Mouse (Mus musculus): ENCODE data around the gene Ano2.

DNA sequence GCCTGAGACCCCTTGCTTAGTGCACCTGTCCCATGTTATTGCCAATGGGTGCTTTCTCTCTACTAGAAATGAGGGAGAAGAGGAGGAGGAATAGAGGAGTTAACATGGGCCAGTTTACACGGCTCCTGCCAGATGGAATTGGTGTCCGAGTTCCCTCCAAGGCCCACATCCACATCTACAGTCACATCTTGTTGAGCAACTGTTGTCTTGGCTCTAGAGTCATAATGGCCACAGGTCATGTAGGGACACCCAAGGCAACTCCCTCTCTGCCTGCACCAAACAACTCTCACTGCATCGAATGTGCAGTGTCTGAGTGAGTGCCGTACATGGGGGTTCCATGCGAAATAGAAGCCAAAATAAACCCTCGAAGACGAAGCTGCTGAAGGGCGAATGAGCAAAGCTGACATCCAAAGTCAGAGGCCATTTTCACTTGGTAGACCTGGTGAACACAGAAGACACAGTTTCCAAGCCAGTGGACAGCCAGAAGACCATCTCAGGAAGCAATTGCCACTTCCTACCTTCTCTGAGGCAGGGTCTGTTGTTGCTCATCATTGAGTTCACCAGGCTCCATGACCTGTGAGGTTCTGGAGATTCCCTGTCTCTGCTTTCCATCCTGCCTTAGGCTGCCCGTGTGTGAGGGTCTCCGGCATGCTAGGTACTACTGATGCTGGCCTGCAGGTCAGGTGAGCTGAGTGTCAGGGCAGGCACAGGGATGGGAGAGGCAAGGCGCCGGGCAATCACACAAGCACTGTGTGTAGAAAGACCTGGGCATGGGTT, 398.5 kb downstream of the Ano2 start:
- TF ChIP-seq ELF1 (IDR thresholded peaks at IDR 0.05; ENCODE audit: low read depth, low read length) (no peak), CHD2 (IDR thresholded peaks at IDR 0.05; ENCODE audit: low read length) (no peak), ZMIZ1 (IDR thresholded peaks at IDR 0.05; ENCODE audit: low read depth, low read length) (no peak), CTCF (conservative IDR thresholded peaks at IDR 0.05 in 1 of 2, IDR thresholded peaks at IDR 0.05 in 1 of 2; ENCODE audit: low read depth in 2 of 2, low read length in 2 of 2) (no peak), MXI1 (IDR thresholded peaks at IDR 0.05; ENCODE audit: low read depth, low read length) (no peak), TCF12 (IDR thresholded peaks at IDR 0.05; ENCODE audit: low read depth, low read length) (no peak), EP300 (IDR thresholded peaks at IDR 0.05; ENCODE audit: low read length) (no peak), NELFE (IDR thresholded peaks at IDR 0.05; ENCODE audit: low read depth, low read length) (no peak), E2F4 (IDR thresholded peaks at IDR 0.05; ENCODE audit: insufficient replicate concordance, low read depth, low read length) (no peak), MAFK (IDR thresholded peaks at IDR 0.05; ENCODE audit: insufficient replicate concordance, low read length) (no peak), USF1 (IDR thresholded peaks at IDR 0.05; ENCODE audit: low read depth, low read length) (no peak), POLR2A (IDR thresholded peaks at IDR 0.05; ENCODE audit: low read depth, low read length) (no peak), UBTF (IDR thresholded peaks at IDR 0.05; ENCODE audit: low read depth, low read length) (no peak), ZNF384 (IDR thresholded peaks at IDR 0.05; ENCODE audit: low read depth, low read length) (no peak)
